Mouse (Mus musculus) cortical plate, adult 2 months (tissue): ENCODE data around the gene Jazf1.

Source experiments
- CTCF ChIP-seq: fragments of 200-500 bp; IDR thresholded peaks from 2 replicates; pipeline ENCODE4 v1.5.1; 2011; ENCODE audit warnings: mild to moderate bottlenecking, control low read depth, low read length; ENCODE audit not compliant: insufficient read depth; ENCODE audit errors: extremely low read depth
- POLR2A ChIP-seq: fragments of 200-500 bp; IDR thresholded peaks from 2 replicates; pipeline ENCODE4 v1.6.1; 2011; ENCODE audit warnings: mild to moderate bottlenecking, low read length, control low read depth; ENCODE audit not compliant: insufficient read depth; ENCODE audit errors: extremely low read depth

- TF ChIP-seq POLR2A (no peak), CTCF (no peak)
These were observed 58.1 kb downstream of the Jazf1 start for GRCm38 (mm10) chr6:53010286-53010685.
